Mouse (Mus musculus): ENCODE data around the gene Sh2b1.
"Not testable (repeated sequence)": the region's sequence is repeated elsewhere in the genome, so short reads cannot be mapped to it uniquely, and the experiment has no call there.

Gene Sh2b1

DNA sequence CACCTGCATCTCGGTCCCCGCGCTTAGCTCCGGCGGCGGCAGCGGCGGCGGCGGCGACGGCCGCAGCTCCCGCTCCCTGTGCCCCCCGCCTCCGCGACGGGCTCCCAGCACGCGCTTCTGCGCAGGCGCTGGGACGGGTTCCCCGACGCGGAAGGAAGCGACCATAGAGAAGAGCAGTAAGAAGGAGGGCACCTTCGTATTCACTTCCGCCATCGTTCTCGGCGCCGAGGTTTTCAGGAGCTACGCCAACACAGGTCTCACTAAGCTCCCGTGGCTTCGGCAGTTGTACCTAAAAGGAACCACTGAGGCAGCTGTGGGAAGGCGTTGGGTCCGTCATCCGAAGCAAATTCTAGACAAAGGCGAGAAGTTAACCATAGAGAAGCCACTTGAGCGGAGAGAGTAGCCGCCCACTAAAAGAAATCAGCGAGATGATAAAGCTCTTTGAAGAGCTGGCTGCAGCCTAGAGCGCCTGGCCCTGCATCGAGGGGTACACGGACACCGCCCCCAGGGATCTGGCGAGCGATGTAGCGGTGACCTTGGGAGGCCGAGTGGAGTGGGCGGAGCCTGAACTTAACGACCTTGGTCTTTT lies at the start of gene Sh2b1:
Gene Sh2b1, minus strand, starts transcription at position 432 of the 589 bp plus-strand sequence.
- peak; percentile 74 to 83 for DNase-seq (ENCODE audit: low spot score in 2 of 2)

DNA sequence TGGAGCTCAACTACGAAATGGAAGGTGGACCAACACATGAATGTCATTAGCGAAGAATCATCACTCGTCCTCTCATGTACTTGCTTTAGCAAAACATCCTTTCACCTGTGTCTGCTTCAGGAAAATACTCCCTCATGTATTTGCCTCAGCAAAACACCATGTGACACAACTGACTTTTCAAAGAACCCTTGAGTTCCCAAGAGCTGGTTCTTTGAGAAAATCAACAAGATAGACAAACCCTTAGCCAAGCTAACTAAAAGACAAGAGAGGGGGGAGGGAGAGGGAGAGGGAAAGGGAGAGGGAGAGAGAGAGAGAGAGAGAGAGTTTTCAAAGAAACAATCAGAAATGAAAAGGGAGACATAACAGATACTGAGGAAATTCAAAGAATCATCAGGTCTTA lies 48.1 kb upstream of the Sh2b1 start:
- DNase-seq (ENCODE audit: low spot score in 2 of 2) = no peak

DNA sequence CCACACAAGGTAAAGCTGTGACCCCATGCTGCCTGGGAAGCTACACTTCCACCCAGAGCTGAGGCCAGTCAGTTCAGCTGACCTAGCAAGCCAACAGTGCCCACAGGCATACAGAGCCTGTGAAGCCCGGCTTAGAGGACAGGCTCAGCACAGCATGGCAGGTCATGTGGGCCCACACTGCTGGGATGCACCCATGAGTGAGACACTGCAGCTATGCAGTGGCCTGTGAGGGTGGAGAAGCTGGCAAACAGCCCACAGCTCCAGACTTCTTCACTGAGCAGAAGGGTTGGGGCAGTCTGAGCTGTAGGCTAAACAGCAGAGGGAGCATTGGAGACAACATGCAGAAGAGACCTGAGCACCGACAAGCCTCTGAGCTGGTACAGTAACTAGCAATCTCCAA lies 44.3 kb upstream of the Sh2b1 start:
- DNase-seq (ENCODE audit: low spot score in 2 of 2) = no peak

DNA sequence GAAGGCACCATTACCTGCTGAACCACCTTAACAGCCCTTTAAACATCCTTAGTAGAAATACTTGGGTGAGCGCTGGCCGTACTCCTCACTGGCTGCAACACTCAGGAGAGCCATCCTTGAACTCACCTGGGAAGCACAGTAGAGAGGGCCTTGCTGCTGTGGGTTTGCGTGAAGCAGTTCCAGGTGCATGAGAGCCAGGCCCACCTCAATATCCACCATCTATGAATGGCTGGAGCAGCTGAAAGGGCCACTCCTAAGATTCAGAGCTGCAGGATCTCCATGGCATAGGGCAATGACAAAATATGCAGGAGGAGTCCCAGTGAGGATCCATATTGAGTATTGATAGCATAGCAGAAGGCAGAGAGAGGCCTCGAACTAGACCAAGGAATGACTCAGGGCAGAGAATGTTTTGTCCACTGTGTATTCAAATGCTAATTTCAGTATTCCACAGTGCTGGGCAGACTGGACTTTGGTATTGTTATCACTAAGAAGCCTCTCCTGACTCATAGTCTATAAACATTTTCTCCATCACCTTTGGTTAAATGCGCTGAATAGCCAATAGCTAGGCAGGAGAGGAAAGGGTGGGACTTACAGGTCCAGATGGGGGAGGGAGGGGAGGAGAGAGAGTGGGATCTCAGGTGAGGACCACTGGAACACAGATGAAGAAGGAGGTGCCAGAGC lies 43.2 kb upstream of the Sh2b1 start:
- no peak for DNase-seq (ENCODE audit: low spot score in 2 of 2)

DNA sequence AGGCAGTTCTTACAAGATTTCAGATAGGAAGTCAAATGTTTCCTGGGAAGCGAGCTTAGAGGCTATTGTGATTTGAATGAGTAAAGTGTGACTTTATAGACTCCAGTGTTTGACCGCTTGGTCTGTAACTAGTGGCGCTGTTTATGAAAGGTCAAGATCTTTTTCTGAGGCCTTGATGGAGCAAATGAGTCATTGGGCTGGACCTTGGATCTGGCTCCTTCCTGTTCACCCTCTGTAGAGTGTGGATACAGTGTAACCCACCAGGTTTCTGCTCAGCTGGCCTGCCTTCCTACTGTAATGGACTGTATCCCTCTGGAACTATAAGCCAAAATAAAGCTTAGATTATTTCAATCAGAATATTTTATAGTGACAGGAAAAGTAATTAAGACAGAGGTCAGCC lies 36.1 kb upstream of the Sh2b1 start:
- DNase-seq (ENCODE audit: low spot score in 2 of 2) = no peak

DNA sequence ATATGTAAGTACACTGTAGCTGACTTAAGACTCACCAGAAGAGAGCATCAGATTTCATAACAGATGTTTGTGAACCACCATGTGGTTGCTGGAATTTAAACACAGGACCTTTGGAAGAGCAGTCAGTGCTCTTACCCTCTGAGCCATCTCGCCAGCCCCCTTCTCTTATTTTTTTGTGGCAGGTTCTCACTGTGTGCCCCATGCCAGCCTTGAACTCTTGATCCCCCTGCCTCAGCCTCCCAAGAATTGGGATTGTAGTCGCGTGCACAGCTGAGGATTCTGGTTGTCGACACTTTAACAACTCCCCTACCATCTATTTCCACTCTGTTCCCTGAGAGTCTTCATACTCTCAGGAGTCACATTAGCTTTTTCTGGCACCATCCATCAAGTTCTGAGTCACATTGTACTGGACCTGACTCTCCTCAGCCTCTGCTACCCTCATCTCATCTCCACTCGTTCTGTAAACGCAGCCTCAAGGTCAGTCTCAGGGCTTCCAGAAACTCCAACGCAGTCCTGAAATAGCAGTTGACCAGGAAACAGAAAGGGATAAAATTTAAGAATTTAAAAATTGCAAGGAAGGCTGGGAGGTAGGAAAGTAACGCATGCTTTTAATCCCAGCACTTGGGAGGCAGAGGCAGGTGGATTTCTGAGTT lies 32.0 kb upstream of the Sh2b1 start:
- no peak for DNase-seq (ENCODE audit: low spot score in 2 of 2)

DNA sequence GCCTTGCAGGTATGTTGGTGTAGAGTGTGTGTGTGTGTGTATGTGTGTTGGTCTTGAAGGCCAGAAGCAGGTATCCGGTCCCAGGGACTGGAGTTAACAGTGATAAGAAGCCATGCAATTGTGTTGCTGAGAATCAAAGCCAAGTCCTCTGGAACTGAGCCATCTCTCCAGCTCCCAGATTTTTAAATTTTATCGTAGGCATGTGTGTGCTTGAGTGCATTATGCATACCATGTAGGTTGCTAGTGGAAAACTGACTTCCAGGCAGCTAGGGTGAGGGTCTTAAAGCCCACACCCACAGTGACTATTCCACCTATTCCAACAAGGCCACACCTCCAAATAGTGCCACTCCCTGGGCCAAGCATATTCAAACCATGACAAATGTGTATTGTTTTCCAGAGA lies 29.7 kb upstream of the Sh2b1 start:
- DNase-seq (ENCODE audit: low spot score in 2 of 2) = no peak

DNA sequence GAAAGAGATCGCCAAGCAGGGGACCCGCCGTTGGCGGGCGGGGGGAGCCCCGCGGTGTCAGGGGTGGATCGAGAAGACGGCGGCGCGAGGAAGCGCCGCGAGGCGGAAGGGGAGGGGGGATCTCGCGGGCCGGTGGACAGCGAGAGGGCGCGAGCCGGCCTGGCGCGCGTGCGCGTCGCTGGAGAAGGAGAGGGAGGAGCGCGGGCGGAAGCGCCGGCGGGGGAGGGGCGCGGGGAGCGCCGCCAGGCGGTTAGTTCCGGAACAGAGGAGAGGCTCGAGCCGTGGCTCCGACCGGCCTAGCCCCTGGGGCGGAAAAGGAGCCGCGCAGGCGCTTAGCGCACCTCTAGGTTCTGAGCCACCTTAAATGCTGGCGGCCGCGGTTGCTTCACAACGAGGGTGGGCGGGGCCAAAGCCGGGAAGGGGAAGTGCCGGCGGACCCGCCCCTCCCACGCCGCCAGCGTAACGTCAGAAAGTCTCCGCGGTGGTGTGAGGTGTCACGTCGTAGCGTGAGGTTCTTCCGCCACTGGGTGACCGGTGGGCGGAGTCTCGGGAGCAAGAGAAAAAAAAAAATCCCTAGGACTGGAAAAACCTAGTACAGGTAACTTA lies 28.2 kb upstream of the Sh2b1 start, which contains the start of gene Atxn2l:
Gene Atxn2l, minus strand, starts transcription at position 165 of the 606 bp plus-strand sequence.
- DNase-seq (ENCODE audit: low spot score in 2 of 2) = peak; percentile 92 to 99

DNA sequence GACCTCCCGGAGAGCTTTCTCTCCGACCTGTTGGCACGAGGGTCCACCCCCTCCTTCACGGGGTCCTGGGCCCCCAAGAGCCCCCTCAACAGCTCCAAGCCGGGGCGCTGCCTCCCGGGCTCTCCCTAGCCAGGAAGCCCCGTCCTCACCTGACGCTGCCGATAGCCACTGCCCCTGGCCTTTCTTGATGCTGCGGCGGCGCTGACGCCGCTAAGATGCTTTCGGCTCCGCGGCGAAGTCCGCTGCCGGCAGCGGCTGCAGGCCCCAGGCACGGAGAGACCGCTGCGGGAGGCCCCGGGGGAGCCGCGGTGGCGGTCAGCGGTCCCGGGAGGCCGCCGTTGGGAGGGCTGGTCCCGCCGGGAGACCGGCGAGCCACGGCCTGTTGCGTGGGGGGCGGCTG lies 27.5 kb upstream of the Sh2b1 start:
- no peak for DNase-seq (ENCODE audit: low spot score in 2 of 2)

DNA sequence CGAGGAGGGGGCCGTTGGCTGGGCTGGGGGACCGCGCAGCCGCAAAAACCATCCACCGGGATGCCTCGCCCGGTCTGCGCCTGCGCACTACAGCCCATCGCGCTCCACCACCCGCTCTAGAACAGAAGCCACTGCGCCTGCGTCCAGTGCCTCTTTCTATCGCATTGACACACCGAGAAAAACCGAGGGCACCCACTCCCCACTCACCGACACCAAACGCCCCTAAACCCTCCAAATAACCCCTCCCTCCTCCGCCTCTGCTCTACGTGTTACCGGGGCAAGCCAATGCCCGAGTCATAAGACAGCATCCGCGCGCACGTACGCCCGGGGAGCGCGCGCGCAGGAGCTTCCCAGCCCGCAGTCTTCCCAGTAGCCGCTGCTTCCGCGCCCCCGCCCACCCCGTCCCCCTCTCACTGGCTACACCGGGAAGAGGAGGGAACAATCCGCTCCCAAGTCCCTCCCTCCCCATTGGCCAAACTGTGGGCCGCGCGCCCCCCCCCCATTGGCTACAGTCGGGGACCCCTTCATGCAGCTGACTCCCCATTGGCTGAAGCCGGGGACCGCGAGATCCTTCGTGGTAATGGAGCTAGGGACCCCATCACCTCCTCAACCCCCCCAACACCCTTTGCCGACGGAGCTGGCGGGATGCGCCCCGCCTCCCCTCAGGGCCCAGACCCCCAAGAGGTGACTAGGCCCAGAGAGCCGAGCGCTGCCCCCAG lies 27.0 kb upstream of the Sh2b1 start:
- peak; percentile 89 to 90 for DNase-seq (ENCODE audit: low spot score in 2 of 2)

DNA sequence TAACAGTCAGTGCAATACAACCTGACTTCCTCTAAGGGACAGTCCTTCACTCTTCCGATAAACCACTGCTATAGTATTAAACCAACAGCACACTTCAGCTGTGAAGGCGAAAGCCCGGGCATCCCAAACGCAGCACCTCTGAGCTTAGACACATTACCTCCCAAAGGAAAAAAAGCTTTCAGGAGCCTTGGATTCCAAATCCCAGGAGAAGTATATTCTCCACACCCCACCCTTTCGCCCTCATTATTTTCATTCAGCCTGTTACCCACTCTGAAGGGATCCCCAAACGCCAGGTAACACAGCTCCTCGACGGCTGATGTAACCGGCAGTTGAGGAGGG lies 26.4 kb upstream of the Sh2b1 start:
- DNase-seq (ENCODE audit: low spot score in 2 of 2) = no peak

DNA sequence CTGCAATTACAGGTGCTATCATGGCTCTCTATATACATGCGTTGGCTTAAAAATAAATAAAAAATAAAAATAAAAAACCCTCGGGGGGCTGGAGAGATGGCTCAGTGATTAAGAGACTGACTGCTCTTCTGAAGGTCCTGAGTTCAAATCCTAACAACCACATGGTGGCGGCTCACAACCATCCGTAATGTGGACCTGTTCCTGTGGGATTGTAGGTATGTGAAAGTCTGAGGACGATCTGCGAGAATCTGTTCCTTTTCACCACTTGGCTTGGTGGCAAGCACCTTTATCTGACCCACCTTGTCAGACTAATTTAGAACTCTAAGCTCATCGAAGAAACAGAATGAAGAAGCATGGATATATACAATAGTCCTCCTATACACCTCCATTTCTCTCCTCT lies 24.2 kb upstream of the Sh2b1 start:
- no peak for DNase-seq (ENCODE audit: low spot score in 2 of 2)

DNA sequence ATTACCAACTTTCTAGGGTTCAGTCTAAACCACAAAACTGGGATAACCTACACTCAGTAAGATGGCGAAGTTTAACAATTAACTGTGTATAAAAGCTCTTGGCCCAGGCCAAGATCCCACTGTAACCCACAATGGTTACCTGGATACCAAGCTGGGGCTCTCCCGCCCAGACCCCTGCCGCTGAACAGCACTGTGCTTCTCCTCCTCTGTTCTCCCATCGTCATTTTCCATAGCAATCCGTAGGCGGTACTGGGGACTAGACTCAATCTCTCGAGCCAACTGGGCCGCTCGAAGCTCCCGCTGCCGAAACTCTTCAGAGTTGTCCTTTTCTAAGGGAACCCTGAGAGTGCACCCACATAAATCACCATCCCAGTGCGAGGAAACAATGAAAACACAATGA lies 22.7 kb upstream of the Sh2b1 start:
- no peak for DNase-seq (ENCODE audit: low spot score in 2 of 2)

DNA sequence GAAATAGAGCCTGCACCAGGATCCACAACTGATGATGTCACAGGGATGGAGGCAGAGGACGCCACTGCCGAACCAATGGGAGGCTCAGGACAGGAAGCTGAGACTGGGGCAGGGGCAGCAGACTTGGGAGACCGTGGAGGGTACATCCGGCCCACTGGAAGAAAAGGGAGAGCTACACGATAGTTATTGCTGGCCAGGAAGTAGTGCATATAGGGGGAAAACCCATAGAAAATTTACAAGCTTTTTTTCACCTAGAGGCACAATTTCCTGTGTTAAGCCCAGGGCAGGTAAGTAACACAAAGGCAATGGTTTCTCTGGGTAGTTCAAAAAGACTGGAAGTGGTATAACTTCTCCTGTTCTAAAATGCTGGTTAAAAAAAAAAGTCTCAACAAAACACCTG lies 21.3 kb upstream of the Sh2b1 start:
- DNase-seq (ENCODE audit: low spot score in 2 of 2) = no peak

DNA sequence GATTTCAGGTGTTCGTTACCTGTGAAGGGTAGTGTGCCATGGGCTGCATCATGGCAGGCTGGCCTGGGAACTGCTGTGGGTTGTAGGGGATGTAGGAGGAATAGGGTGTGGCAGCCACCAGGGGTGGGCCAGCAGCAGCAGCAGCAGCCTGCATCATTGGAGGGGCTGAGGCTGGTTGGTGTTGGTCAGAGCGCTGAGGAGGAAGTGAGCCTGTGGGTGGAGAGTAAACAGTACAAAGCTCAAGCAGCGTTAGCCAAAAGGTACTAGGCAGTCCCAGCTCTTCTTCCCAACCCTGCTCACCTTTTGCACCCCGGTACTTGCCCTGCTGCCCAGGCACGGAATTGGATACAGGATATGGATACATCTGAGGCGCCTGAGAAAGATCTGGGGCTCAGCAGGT lies 18.9 kb upstream of the Sh2b1 start:
- no peak for DNase-seq (ENCODE audit: low spot score in 2 of 2)

DNA sequence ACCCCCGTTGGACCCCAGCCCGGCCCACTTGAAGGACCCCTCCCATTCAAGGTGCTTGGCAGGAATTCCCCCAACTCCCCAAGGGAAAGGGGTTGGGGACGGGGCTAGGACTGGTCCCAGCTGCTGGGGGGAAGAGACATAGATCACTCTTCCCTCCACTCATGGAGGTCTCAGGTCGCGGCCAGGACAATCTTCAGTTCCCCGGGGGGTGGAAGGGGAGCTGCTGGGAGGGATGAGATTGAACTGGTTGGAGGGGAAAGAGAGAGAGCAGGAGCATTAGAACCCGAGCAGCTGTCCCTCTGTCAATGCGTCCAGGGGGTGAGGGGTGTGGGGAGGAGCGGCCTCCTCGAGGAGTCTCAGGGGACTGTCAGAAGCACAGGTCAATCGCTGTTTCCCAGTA lies 16.7 kb upstream of the Sh2b1 start:
- no peak for DNase-seq (ENCODE audit: low spot score in 2 of 2)

DNA sequence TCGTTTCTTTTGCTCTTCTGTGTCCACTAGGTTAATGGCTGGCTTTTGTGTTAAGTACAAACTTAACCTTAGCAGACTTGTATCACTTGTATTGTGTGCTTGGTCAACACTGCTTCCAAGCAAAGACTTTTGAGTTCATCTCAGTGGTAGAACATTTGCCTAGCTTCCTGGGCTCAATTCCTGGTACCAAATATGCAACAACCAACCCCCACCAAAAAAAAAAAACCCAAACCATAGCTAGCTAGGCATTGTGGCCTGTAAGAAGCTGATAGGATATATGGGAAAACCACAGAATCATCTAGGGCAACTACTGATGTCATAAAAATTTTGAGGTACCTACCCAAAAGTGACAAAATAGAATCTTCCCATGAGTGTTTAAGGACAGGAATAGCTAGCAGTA lies 15.8 kb upstream of the Sh2b1 start:
- no peak for DNase-seq (ENCODE audit: low spot score in 2 of 2)

DNA sequence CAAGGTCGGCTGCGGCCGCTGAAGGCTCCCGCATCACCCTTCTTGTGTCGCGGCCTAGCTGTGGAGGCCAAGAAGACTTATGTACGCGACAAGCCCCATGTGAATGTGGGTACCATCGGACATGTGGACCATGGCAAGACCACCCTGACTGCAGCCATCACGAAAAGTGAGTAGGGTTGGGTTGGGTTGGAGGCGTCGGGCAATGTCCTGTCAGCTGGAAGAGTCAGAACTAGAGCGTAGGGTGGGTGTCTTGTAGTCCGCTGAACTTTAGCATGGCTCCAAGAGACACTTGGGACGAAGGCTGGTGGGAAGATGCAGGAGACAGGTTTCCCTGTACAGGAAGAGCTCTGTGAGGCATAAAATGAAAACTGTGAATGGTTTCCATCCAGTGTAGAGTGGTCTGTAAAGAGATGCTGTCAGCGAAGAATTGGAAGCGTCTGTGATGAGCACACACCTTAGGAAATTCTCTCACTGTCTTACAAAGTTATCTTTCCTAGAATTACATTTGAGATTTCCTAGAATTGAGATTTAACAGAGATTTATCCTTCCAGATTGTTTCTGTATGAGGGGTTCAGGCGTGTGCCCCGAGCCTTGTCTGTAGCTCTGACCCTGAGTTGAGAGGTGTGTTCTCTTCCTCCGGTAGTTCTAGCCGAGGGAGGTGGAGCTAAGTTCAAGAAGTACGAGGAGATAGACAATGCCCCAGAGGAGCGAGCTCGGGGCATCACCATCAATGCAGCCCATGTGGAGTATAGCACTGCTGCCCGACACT lies 12.6 kb upstream of the Sh2b1 start:
- DNase-seq (ENCODE audit: low spot score in 2 of 2) = not testable (repeated sequence)

DNA sequence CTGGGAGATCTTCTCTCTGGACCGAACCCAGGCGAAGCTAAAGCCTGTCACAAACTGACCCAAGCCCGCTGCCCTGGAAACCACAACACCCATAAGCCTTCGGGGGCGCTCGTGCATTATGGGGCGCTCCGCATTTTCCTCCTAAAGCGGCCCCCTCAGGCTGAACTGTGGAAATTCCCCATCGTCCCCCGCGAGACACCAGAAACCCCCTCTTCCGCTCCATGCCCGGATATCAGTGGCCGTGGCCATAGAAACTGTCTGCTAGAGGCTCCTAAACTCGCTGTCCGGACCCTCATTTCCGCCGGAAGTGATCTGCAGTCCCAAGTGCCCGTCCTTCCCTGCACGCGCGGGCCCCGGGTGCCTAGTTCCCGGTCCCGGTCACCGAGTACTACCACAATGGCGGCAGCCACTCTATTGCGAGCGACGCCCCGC lies 11.8 kb upstream of the Sh2b1 start, which contains the start of gene Tufm:
Gene Tufm, plus strand, starts transcription at position 310 of the 432 bp plus-strand sequence.
- DNase-seq (ENCODE audit: low spot score in 2 of 2) = peak; percentile 83 to 95

DNA sequence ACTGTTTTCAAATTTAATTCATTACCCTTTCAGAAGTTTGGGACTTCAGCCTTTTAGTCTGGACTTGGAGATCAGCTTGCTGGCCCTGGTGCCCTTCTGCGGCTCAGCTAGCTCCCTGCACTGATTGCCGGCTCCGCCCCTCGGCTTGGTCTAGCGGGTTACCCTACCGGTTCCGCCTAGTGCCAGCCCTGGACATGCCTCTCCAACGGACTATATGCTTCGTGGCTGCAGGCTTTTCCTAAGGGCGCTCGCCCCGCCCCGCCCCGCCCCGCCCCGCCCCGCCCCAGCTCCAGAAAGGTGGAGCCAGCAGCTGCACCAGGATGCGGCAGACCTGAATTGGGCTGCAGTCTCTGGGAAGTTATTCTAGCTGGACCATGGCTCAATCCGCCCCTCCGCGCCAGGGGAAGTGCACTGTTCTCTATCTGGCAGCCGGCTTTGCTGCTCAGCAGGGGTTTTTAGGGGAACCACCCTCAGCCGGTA lies 7.2 kb upstream of the Sh2b1 start:
- peak; percentile 77 to 91 for DNase-seq (ENCODE audit: low spot score in 2 of 2)

DNA sequence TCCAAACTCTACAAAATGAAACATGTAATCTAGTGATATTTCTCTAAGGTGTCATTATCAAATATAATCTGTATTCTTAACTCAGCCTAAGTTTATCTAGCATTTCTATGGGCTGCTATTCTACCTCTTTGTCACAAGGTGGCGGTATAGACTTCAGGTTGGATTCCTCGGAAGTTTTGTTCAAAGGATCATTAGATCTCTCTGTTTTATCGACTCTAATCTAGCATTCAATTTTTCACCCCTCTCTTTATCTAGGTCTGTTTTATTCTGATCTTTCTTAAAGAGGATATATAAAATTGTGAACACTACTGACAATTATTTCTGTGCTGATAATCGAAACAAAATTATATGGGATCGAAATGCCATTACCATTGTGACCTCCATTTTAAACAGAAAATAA lies 6.5 kb upstream of the Sh2b1 start:
- DNase-seq (ENCODE audit: low spot score in 2 of 2) = no peak

Data from urinary bladder, postnatal 36 days (tissue).